Mouse (Mus musculus): ENCODE results near the gene Lmf2.

- TF ChIP-seq CTCF (IDR thresholded peaks at IDR 0.05; ENCODE audit: borderline replicate concordance, extremely low read depth, insufficient read depth, insufficient read length), result no peak
- no peak for TF ChIP-seq POLR2A (IDR thresholded peaks at IDR 0.05; ENCODE audit: borderline replicate concordance, extremely low read depth, insufficient read depth, insufficient read length, poor library complexity, severe bottlenecking)
Measured at GRCm38 (mm10) chr15:89399716-89400115, 44.3 kb upstream of the Lmf2 start.

Data from brain, embryonic 14.5 days (tissue).